Mouse (Mus musculus): ENCODE measurements around the gene 4930442H23Rik. TPM values are rescaled to one million over a fixed set of nuclear protein-coding genes. Genes with fewer than 3 reads are reported as not detected.
"Not testable (repeated sequence)": the region's sequence is repeated elsewhere in the genome, so short reads cannot be mapped to it uniquely, and the experiment has no call there.

The 4930442H23Rik gene
- not detected for total RNA-seq (2021)
- long read RNA-seq, experiment 1 = 0 reads
- long read RNA-seq, experiment 2 = 0 reads

DNA sequence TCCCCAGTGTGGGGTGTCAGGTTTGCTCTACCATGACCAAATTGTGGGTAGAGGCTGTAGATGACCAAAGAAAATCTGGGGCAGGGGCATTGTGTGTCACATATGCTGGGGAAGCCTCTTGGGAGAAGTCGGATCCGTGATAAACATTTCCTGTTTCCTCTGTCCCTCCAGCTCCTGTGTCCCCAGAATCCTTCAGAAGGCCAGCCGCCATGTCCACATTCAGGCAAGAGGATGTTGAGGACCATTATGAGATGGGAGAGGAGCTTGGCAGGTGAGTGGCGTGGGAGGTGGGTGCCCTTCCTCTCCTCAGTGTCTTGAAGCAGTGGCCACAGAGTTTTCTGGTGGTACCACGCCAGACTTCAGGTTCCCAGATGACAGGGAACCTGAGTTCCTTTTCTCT is at the start of gene 4930442H23Rik:
Gene 4930442H23Rik, minus strand, starts transcription at position 45 of the 400 bp plus-strand sequence.
- no peak for DNase-seq

DNA sequence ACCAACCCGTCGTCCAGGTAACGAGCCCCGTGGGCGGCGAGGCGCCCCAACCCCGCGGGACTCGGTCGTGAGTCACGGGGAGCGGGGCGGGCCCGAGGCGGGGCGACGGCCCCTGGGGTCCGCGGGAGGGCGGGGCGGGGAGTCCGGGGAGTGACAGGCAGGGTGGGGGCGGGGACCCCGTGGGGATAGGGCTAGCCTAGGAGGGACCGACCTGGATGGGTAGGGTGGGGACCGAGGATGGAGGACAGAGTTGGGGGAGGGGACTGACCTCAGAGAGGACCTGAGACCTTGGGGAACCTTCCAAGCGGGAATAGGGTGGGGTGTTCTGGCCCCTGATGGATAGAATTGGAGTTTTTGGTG is 49.6 kb upstream of the 4930442H23Rik start:
- no peak for DNase-seq

DNA sequence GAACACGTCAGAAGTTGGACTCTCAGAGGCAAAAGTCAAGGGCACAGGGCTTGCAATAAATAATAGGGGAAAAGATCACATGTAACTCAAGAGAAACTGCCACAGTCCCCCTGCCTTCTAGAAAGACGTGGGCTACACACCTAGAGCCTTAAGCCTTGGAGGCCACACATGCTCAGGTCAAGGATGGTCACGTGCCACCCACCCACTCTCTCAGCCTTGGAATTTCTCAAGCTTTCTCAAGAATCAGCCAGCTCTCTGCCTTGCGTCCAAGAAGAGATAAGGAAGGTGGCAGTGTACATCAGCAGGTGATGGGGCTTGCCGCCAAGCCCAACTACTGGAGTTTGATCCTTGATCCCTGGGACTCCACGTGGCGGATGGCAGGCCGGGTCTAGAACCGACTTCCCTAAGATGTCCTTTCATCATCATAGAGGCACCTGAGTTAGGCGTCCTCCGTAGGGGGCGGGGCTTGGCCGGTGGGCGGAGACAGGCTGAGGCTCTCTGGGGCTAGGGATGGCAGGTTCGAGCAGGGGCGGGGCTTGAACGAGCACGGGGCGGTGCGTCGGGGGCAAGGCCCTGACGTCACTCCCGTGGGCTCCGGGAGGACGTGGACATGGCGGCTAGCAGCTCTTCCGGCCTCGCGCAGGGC is 49.1 kb upstream of the 4930442H23Rik start, which contains the start of gene Zfr2:
Gene Zfr2, plus strand, starts transcription at position 576 of the 646 bp plus-strand sequence.
- DNase-seq = peak; percentile 80

DNA sequence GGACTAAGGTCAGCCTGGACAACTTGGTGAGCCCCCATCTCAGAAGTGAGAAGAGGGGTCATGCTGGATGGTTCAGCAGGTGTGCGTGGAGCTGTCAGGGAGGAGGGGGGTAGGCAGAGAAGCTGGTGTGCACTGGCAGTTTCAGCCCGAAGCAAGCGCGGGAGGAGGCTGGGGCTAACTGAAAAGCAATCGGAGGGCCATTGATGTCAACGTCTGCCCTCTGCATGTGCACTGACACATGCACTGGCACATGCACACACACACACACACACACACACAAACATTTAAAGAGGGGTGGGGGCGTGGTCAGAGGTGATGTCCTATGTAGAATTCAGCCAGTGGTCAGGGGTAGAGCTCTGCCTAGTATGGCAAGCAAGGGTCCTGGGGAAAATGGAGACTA is 47.8 kb upstream of the 4930442H23Rik start:
- DNase-seq = no peak

DNA sequence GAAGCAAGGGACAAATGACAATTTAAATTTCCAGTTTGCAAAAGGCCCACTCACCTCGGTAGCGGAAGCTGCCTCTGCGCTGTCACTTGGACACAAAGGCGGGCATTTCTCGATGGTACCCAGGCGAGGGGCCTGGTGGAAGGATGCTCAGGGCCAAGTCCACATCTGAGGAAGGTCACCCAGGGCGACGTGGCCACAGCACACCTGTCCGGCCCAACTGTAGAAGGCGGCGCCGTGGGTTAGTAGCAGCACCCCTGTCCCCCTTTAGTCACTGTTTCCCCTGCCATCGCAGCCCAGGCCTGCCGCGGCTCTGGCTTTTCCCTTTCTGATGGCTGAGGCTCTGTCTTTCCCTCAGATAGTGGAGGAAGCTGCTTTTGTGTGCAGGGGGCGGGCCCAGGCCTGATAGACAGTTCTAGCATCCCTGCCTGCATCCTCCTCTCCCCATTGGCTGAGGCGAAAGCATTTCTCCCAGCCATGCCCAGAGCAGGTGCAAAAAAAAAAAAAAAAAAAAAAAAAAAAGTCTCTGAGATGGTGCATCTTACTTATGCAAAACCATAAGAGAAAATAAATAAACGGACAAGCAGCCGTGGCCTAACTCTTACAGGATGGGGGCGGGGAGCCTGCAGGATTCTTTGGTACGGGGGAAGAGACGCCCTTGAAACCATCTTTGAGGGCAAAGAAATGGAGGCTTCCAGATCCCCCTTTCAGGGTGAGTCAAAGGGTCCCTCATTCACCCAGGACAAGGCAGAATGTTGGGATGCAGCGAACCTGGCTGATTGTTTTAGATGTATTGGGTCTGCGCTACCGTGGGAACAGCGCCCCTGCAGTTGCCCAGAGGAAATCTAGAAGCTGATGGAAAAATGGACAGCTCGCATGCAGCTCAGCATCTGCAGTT is 47.0 kb upstream of the 4930442H23Rik start, which contains the start of gene Atcay:
Gene Atcay, minus strand, starts transcription at position 396 of the 895 bp plus-strand sequence.
- DNase-seq = no peak

DNA sequence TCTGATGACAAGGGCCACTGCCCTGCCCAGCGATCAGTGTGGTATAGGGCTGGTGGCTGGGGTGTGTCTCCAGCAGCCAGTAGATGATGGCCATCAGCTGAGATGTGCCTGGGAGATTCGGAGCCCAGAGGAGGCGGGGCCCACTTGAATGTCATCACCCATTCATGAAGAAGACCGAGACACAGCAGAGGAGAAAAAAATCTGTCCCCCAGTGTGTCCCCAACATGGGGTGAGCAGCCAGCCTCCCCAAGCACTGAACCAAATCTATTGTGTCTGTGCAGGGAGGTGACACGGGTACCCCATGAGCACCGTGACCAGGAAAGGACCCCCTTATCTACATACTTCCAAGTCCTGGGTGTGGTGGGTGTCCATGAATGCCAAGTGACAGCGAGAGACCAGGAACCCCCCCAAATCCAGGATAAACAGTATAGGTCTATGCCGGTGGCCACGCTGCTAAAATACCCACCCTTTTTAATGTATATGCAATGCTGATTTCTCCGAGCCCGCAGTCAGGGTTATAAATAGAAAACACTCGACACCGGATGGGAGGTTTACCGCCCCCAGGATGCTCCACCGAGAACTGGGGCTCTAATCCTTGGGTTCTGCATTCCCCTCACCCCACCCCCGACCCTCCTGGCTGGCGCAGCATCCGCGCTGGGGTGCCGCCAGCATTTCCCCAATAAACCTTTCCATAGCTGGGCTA is 46.2 kb upstream of the 4930442H23Rik start:
- DNase-seq = no peak

DNA sequence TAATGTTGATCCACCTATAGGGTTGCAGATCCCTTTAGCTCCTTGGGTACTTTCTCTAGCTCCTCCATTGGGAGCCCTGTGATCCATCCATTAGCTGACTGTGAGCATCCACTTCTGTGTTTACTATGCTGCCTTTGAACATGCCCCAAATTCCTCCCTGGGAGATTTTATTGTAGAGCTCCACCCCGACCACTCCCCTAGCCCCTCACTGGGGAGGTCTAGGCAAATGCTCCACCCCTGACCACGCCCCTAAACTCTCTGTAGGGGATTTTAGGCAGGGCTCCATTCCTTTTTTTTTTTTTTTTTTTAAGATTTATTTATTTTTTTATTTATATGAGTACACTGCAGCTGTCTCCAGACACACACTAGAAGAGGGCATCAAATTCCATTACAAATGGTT is 40.1 kb upstream of the 4930442H23Rik start:
- DNase-seq = not testable (repeated sequence)

DNA sequence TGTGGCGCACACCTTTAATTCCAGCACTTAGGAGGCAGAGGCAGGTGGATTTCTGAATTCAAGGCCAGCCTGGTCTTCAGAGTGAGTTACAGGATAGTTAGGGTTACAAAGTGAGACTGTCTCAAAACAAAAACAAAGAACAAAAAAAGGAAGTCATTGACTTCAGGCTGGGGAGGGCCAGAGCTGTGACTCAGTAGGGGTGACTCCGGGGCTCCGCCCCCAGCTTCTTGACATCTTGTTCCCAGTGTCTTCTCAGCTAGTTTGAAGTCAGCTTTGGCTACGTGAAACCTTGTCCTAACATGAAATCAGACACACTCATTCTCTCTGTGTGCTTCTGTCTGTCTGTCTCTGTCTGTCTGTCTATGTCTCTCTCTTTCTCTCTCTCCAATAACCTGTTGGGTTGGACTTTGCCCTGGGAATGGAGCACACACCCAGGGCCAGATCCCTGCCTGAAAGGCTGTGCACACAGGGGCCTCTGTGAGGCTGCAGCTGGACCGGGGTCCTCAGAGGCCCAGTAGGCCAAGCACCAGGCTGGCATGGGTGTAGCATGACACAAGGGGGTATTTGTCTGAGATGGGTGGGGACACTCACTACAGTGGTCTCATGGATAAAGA is 37.9 kb upstream of the 4930442H23Rik start:
- DNase-seq = no peak

DNA sequence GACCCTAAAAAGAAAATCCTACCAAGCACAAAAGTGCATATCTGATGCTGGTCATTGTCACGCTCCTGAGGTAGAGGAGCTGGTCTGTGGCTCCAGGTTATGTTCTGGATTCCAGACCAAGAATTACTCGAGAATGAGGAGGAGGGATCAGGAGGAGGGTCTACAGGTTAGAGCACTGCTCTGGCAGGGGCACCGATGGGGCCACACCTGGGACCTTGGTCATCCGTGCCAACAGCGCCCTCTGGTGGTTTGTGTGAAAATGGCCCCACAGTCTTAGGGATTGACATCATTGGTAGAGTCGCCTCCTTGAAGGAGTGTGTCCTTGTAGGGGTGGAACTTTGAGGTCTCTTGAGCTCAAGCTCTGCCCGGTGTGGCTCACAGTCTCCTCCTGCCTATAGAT is 34.3 kb upstream of the 4930442H23Rik start:
- peak; percentile 78 for DNase-seq

DNA sequence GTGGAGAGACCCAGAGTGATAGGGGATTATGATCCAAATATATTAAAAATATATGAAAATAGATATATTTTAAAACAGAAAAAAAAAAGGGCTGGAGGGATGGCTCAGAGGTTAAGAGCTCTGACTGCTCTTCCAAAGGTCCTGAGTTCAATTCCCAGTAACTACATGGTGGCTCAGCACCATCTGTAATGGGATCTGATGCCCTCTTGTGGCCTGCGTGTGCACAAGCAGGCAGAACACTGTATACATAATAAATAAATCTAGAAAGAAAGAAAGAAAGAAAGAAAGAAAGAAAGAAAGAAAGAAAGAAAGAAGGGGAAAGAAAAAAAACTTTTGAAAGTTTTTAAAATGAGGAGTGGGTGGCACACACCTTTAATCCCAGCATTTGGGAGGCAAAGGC is 33.6 kb upstream of the 4930442H23Rik start:
- DNase-seq = not testable (repeated sequence)

DNA sequence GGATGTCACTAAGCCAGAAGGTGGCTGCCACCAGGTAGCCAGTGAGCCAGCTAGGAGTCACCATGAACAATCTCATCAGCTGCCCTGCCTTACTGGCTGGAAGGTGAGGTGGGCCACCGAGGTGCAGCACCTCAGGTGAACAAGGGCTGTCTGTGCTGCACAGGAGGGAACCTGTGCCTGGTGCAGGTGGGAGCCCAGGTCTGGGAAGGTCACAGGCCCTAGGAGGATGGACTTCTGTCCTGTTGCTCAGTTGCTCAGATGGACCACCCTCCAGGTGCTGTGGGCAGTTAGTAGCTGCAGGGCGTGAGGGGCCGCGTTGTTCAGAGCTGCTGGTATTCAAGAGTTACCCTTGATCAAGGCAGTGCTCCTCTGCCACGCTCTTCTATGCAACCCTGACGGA is 33.2 kb upstream of the 4930442H23Rik start:
- no peak for DNase-seq

DNA sequence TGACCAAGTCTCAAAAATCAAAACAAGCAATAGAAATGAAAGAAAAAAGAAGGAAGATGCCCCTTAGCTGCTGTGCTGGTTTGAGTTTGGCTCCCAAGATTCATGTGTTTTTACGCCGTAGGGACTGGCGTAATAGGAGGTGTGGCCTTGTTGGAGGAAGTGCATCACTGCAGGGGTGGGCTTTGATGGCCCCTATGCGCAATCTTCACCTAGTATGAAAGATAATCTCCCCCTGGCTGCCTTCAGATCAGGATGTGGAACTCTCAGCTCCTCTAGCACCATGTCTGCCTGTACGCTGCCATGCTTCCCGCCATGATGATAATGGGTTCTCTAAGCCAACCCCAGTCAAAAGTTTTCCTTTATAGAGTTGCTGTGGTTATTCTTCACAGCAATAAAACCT is 32.6 kb upstream of the 4930442H23Rik start:
- DNase-seq = no peak

DNA sequence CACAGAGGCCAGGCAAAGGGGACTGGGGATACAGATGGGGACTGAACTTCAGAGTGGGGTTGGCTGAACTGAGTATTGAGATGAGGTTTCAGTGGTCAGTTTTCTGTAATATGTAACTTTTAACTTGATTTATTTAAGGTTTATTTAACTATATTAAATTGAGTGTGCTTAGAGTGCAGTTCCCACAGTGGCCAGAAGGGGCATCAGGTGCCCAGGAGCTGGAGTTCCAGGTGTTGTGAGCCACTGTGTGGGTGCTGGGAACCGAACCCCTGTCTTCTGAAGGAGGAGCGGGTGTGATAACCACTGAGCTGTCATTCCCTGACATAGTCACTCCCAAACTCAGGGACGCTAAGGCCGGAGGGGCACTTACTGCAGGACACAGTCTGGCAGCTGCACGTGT is 26.5 kb upstream of the 4930442H23Rik start:
- DNase-seq = peak; percentile 37

DNA sequence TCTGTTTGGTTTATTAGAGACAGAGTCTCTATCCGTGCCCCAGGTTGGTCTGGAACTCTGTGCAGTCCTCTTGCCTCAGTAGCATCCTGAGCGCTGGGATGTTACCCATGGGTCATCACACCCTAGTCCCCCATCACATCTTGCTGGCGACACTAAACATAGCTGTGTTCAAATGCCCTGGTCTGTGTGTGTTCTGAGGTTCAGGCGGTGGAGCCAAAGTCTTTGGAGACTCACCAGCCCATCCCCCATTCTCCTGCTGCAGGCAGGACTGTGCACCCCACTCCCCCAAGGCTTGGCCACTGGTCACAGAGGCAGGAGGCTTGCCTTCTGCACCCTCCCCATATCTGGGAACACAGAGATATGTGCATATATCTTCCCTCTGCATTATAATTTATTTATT is 20.5 kb upstream of the 4930442H23Rik start:
- DNase-seq = no peak

DNA sequence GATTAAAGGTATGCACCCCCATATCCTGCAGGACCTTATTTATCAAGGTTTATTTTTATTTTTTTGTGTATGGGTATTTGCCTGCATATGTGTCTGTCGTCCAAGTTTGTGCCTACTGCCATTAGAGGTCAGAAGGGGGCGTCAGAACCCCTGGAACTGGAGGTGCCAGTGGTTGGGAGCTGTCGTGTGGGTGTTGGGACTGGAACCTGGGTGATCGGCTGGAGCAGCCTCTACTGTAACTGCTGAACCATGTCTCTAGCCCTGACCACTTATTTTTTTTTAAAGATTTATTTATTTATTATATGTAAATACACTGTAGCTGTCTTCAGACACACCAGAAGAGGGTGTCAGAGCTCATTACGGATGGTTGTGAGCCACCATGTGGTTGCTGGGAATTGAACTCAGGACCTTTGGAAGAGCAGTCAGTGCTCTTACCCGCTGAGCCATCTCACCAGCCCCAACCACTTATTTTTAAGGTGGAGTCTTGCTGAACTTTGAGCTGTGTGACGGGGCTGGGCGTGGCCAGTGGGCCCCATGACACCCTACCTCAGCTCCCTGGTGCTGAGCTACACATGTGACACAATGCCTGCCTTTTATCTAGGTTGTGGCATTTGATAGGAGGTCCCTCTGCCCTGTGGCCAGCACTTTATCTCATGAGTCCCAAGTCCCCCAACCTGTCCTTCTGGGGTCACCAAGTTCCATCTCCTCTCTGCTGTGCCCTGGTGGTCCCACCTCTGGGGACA is 19.5 kb upstream of the 4930442H23Rik start:
- no peak for DNase-seq

DNA sequence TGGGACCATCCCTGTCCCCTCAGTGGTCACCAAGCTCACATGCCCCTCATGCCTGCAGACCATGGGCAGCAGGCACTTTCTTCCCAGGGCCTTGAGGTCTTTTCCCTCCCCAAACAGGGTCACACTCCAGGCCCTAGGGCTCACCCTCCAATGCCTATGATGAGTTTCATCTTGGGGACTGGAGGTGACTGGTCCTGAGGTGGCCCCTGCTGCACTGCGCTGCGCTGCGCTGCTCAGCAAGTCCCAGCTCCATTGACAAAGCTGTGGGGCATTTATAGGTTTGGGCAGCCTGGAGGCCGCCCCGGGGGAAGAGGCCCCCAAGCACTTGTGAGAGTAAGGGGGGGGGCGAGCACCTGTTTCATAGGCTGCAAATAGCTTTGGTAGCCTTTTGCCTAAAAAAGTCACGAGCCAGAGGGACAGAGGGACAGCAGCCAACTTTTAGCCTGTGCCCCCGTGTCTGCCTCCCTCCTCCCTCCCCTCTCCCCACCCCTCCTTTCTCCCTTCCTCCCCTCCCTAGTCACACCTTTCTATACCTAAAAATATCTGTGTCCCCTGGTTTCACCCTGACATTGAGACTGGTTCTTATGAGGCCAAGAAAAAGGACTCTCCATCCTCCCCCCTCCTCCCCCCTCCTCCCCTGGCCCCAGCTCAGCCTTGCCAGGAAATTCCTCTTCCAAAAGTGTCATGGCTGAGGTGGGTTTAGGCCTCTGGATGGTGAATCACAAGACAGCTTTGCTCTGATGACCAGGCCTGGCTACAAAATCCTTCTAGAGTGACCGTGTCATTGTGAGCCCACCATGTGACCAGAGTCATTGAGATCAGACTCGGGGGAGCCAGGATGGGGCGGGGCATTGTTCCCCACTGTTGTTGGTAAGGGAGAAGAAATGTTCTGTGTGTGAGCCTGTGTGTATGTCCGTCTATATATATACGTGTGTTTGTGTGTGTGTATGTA is 18.4 kb upstream of the 4930442H23Rik start, which contains the start of gene Nmrk2:
Gene Nmrk2, minus strand, starts transcription at position 245 of the 952 bp plus-strand sequence.
- peak; percentile 56 for DNase-seq

DNA sequence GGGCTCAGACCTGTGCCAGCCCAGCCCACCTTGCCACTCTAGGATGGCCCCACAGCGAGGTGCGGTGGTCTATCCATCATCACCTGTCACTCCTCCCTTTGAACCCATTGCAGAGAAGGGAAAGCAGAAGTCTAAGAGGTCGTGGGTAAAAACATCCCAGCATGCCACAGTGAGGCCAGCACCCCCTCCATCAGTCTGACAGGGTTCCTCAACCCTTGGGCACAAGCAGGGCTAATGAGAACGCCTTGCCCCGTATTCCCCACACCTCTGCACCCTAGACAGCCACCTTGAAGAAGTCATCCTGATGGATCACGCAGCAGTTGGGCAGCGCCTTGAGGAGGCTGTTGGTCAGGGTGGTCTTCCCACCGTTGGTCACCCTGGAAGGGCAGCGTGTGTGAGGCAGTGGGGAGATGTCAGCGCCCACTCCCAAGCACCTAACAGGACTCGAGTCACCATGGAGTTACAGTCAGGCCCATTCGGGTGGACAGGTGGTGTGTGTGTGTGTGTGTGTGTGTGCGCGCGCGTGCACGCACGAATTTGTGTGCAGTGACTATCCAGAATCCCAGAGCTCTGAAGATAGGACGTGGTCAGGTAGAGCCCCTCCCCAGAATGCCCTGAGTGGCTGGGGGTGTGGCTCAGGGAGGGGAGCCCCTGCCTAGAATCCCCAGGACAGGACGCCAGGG is 17.1 kb upstream of the 4930442H23Rik start:
- no peak for DNase-seq

DNA sequence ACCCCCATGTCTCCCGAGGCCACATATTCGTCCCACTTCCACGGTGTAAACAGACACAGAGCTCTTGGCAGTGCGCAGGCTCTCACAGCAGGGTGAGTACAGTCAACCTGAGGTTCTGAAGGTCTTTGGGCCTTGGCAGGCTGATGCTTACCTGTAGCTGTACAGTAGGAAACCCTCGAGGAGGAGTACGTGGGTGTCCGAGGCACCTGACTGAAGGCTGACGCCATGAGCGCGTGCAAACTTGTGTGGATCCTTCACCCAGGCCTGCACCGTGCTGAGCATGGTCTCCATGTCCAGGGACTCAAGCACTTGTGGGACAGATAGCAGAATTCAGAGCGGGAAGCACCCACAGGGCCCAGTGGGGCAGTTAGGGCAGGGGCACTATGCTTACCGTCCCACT is 16.5 kb upstream of the 4930442H23Rik start:
- DNase-seq = no peak

DNA sequence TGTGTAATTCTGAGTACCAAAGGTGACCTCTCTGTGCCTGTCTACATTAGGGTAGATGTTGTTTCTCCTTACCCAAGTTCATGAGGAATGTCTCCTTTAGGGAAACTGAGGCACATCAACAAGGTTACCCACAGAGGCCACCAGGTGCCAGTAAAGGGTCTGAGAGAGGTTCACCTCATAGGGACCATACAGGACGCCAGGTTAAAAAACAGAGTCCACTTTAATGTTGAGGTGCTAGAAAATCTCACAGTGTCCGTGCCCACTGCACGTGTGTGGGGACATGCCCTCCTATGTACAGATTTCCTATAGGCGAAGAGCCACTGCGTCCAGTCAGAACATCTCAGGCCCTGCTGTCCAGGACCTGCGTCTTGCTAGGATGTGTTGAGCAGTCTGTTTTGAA is 15.3 kb upstream of the 4930442H23Rik start:
- DNase-seq = no peak

DNA sequence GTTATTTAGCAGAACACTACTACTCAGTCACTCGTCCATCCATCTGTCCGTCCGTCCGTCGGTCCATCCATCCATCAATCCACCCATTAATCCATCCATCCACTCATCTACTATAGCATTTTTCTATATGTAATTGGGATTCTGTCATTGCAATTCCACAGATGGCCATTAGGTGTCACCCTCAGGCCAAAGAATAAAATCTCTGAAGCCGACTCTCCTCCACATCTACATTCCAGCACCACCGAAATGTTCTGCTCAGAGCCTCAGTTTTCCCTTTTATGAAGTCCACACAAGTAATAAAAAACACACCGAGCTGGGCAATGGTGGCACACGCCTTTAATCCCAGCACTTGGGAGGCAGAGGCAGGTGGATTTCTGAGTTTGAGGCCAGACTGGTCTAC is 14.6 kb upstream of the 4930442H23Rik start:
- DNase-seq = no peak

Measured in gastrocnemius, postnatal 10 days (tissue).